Mouse (Mus musculus) stomach, postnatal 0 days (tissue): ENCODE measurements around the gene Mdm4.
"Not testable (repeated sequence)": the region's sequence is repeated elsewhere in the genome, so short reads cannot be mapped to it uniquely, and the experiment has no call there.

ENCODE experiments used
- CTCF ChIP-seq: IDR thresholded peaks from 2 replicates; pipeline ENCODE4 v1.5.1; 2016; ENCODE audit warnings: antibody characterized with exemption, low read depth, mild to moderate bottlenecking, moderate library complexity
- EP300 ChIP-seq: optimal IDR thresholded peaks from 2 replicates; pipeline ENCODE3; 2016; ENCODE audit warnings: antibody characterized with exemption

DNA sequence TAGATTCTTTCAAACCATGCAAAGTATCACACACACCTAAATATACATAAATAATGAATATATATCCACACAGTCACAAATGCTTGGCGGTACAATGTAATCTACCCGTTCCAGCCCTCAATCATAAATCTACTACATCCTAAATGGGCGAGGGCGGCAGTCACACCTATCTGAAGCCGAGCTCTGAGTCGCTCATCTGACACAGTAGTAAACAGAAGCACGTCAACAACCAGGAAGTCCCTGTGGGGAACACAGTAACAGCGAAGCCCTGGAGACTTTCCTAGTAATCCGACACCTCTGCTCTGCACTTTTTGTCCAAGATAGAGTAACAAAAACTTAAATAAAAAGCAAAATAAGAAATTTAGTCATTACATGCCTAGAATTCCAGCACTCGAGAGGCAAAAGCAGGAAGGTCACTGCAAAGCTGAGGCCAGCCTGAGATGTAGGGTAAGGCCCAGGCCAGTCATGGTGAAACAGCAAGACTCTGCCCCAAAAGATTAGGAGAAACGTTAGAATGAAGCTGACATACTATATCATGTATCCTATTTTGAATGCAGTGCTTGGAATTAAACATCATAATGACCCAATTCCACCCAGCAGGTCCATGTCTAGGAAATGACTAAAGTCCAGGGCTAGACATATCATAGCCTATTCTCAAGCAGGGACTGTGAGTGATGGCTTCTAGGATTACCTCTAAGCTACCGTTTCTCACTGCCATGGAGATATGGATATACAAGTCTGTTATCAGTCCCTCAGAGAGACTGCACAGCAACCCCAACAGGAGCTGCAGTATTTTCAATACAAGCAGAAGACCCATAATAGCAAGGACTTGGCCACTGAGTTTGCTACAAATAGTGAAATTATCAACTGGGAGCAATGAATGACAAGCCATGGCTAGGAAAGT, 41.6 kb downstream of the Mdm4 start:
- TF ChIP-seq EP300, CTCF: not testable (repeated sequence)
